13 mouse cellular contexts compared by ENCODE assay signal in the genomic region with DNA sequence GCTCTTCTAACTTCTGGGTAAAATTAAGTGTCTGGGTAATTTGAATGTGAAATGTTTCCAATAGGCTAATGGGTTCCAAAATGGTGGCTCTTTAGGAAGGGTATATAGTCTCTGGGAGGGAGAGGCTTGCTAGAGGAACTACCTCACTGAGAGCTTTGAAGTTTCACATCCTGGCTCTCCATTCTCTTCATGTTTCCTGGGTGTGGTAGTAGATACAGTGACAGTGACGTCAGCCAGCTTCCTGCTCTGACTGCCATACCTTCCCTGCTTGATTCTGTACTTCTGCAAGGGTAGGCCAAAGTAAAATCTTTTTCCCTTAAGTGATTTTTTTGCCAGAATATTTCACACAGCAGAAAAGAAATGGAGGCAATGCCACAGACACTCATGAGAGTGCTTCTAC.
DNase-seq lines count a peak whose midpoint lies in the region; ATAC-seq and TF ChIP-seq lines count a peak whose summit lies in the region.
"Had no signal": no experiment of that assay in that cellular context is flagged by ENCODE, and none has a peak within 500 bp of the region (broad histone marks: within the 10 kb centered on the region; RNA-seq: fewer than 3 reads in every experiment).

No protein-coding gene starts in this region.

- no peak for DNase-seq in heart, embryonic 10.5 days (ENCODE audit: low spot score)
- DNase-seq in heart, adult 8-10 months (ENCODE audit: low spot score): no peak
- DNase-seq in G1E (ENCODE audit: low spot score) (peak; percentile 27), liver (peak; percentile 23)
- DNase-seq in layer of hippocampus, postnatal 36 days: no peak
- no peak for DNase-seq in layer of hippocampus, postnatal 14 days (ENCODE audit: low spot score in 2 of 2)
- DNase-seq in forebrain, embryonic 14.5 days (ENCODE audit: low spot score): no peak
- DNase-seq: adrenal gland, postnatal 10 days; B cell, adult 2 months; kidney, adult 2 months had no signal

- WGBS in heart, embryonic 10.5 days: 27% methylated on average over 1 of the region's 1 CpGs
- WGBS in forebrain, embryonic 14.5 days: 55% methylated on average over 1 of the region's 1 CpGs

- H3K27me3 ChIP-seq in heart, embryonic 10.5 days (ENCODE audit: insufficient read depth, poor library complexity, severe bottlenecking): no peaks in the 10 kb centered on the region
- no peaks in the 10 kb centered on the region for H3K27me3 ChIP-seq in G1E (ENCODE audit: insufficient read depth, low read length)
- no peaks in the 10 kb centered on the region for H3K27me3 ChIP-seq in forebrain, embryonic 14.5 days (replicated peaks; ENCODE audit: control insufficient read depth, insufficient read depth, low read length)

- H3K4me2 ChIP-seq in forebrain, embryonic 14.5 days (ENCODE audit: low read length): no peak overlapping the region

- peak overlapping the region; percentile 81 for H3K27ac ChIP-seq in heart, embryonic 10.5 days
- no peak overlapping the region for H3K27ac ChIP-seq in forebrain, embryonic 14.5 days (ENCODE audit: low read depth, low read length)

- H3K4me1 ChIP-seq in heart, embryonic 10.5 days: peaks cover 24% of the 10 kb centered on the region
- peaks cover 40% of the 10 kb centered on the region for H3K4me1 ChIP-seq in G1E (ENCODE audit: insufficient read depth, low read depth, low read length)
- 0 out of 2 replicates have a peak, but pooled peaks cover 3% of the 10 kb centered on the region for H3K4me1 ChIP-seq in forebrain, embryonic 14.5 days (ENCODE audit: control insufficient read depth, insufficient read depth, low read length)
- H3K4me1 ChIP-seq: hindbrain, embryonic 10.5 days had no signal

- H3K9ac ChIP-seq in forebrain, embryonic 14.5 days (ENCODE audit: low read length): no peak overlapping the region

- ATAC-seq in G1E (ENCODE audit: extremely low read depth, insufficient number of reproducible peaks, low FRiP score, poor library complexity, severe bottlenecking): peak; percentile 70
- ATAC-seq in megakaryocyte, adult 5-6 weeks (ENCODE audit: poor library complexity, severe bottlenecking): peak; percentile 94
- ATAC-seq in forebrain, embryonic 14.5 days: no peak

- no peaks in the 10 kb centered on the region for H3K9me3 ChIP-seq in heart, embryonic 10.5 days
- no peaks in the 10 kb centered on the region for H3K9me3 ChIP-seq in G1E (replicated peaks)
- no peaks in the 10 kb centered on the region for H3K9me3 ChIP-seq in forebrain, embryonic 14.5 days (replicated peaks; ENCODE audit: control insufficient read depth, low read length)
- H3K9me3 ChIP-seq: hindbrain, embryonic 10.5 days had no signal

- H3K4me3 ChIP-seq in heart, embryonic 10.5 days: no peak overlapping the region
- no peak overlapping the region for H3K4me3 ChIP-seq in G1E (ENCODE audit: low read depth, low read length)
- no peak overlapping the region for H3K4me3 ChIP-seq in forebrain, embryonic 14.5 days (ENCODE audit: low read depth, low read length)
- H3K4me3 ChIP-seq: erythroblast, embryonic 14.5 days; hindbrain, embryonic 10.5 days had no signal

- no peak for TF ChIP-seq CTCF in G1E (IDR thresholded peaks at IDR 0.05; ENCODE audit: low read depth, low read length)

- no peaks in the 10 kb centered on the region for H3K36me3 ChIP-seq in heart, embryonic 10.5 days
- no peaks in the 10 kb centered on the region for H3K36me3 ChIP-seq in G1E (replicated peaks)
- H3K36me3 ChIP-seq in forebrain, embryonic 14.5 days (ENCODE audit: control insufficient read depth, insufficient read depth, low read length): no peaks in the 10 kb centered on the region
- H3K36me3 ChIP-seq: hindbrain, embryonic 10.5 days had no signal

Comparison
In these comparisons a context has a peak if more than half of its experiments do, and no peak if none do; other contexts are left out.
1. DNase-seq: peak in G1E (single experiment) and liver (single experiment); none in heart, embryonic 10.5 days (single experiment), heart, adult 8-10 months (single experiment), layer of hippocampus, postnatal 36 days (0 of 2), layer of hippocampus, postnatal 14 days (0 of 2) and forebrain, embryonic 14.5 days (single experiment).